Mouse (Mus musculus) ES-E14 (cell line): ENCODE data around the gene Cep295. TPM values are rescaled to one million over a fixed set of nuclear protein-coding genes. Genes with fewer than 3 reads are reported as not detected.

ENCODE experiments used
- DNase-seq: peaks from one replicate; pipeline ENCODE4 v3.0.0-alpha.2; 2013; ENCODE audit warnings: low read depth, low spot score
- H3K27ac ChIP-seq: 2 replicates; pipeline ENCODE4 v1.5.1; 2012; ENCODE audit warnings: low read depth, mild to moderate bottlenecking, low read length, moderate library complexity, mixed read lengths; ENCODE audit not compliant: poor library complexity, insufficient read depth, severe bottlenecking
- H3K36me3 ChIP-seq: 2 replicates; pipeline ENCODE4 v1.6.1; 2012; ENCODE audit warnings: mild to moderate bottlenecking, low read length, moderate library complexity, mixed read lengths; ENCODE audit not compliant: control insufficient read depth, poor library complexity, insufficient read depth, severe bottlenecking
- H3K4me1 ChIP-seq, 2 experiments: fragments of 150-350 bp in 1 of 2; sonication (generic) in 1 of 2; 2 replicates each; pipeline ENCODE4 v1.6.1; 2012; ENCODE audit warnings: low read length in 2 of 2, mild to moderate bottlenecking in 1 of 2, mixed read lengths in 1 of 2; ENCODE audit not compliant: control insufficient read depth in 2 of 2, insufficient read depth in 2 of 2, poor library complexity in 1 of 2
- H3K4me3 ChIP-seq, 2 experiments: fragments of 150-350 bp in 1 of 2; sonication (generic) in 1 of 2; 2 replicates each; pipeline ENCODE4 v1.5.1; 2012; ENCODE audit warnings: low read length in 2 of 2, low read depth in 1 of 2, mild to moderate bottlenecking in 1 of 2, mixed read lengths in 1 of 2; ENCODE audit not compliant: insufficient read depth in 1 of 2, poor library complexity in 1 of 2, severe bottlenecking in 1 of 2
- H3K9ac ChIP-seq: 2 replicates; pipeline ENCODE4 v1.6.1; 2012; ENCODE audit warnings: low read depth, mild to moderate bottlenecking, low read length, mixed read lengths; ENCODE audit not compliant: poor library complexity, insufficient read depth, severe bottlenecking
- H3K9me3 ChIP-seq: fragments of 150-350 bp; sonication (generic); 2 replicates; pipeline ENCODE4 v1.6.1; 2012; ENCODE audit warnings: low read depth, mild to moderate bottlenecking, low read length; ENCODE audit not compliant: control insufficient read depth, insufficient read depth
- CHD2 ChIP-seq: IDR thresholded peaks from 2 replicates; pipeline ENCODE4 v1.6.1; 2014; ENCODE audit warnings: mild to moderate bottlenecking, low read depth, low read length, inconsistent platforms
- HCFC1 ChIP-seq: IDR thresholded peaks from 2 replicates; pipeline ENCODE4 v1.6.1; 2012; ENCODE audit warnings: low read length, inconsistent platforms, borderline replicate concordance; ENCODE audit not compliant: insufficient read depth
- MAFK ChIP-seq: IDR thresholded peaks from 2 replicates; pipeline ENCODE4 v1.6.1; 2014; ENCODE audit warnings: mild to moderate bottlenecking, low read depth, low read length, inconsistent platforms; ENCODE audit not compliant: insufficient read depth
- ZC3H11A ChIP-seq: IDR thresholded peaks from 2 replicates; pipeline ENCODE4 v1.6.1; 2012; ENCODE audit warnings: low read depth, mild to moderate bottlenecking, inconsistent platforms, low read length, borderline replicate concordance
- ZNF384 ChIP-seq: IDR thresholded peaks from 2 replicates; pipeline ENCODE4 v1.6.1; 2012; ENCODE audit warnings: low read depth, low read length, inconsistent platforms
- in situ Hi-C, 2 experiments: fragments of 600-800 bp; cut with MboI; formaldehyde crosslinking; loops; one replicate each; pipeline ENCODE4 v1.15.1; 2025; ENCODE audit warnings: low sequenced_read_pairs in 2 of 2, inconsistent platforms in 1 of 2; ENCODE audit not compliant: unreplicated experiment in 2 of 2
- total RNA-seq: library from RNA; depleted of rRNA; stranded (reverse); fragments of 300-350 nt; gene quantifications from 2 replicates; pipeline ENCODE4 v1.2.3, GENCODE M21; 2012; rRNA removed

Gene Cep295
- 64.3 and 81.2 TPM in 2 replicates for total RNA-seq

DNA sequence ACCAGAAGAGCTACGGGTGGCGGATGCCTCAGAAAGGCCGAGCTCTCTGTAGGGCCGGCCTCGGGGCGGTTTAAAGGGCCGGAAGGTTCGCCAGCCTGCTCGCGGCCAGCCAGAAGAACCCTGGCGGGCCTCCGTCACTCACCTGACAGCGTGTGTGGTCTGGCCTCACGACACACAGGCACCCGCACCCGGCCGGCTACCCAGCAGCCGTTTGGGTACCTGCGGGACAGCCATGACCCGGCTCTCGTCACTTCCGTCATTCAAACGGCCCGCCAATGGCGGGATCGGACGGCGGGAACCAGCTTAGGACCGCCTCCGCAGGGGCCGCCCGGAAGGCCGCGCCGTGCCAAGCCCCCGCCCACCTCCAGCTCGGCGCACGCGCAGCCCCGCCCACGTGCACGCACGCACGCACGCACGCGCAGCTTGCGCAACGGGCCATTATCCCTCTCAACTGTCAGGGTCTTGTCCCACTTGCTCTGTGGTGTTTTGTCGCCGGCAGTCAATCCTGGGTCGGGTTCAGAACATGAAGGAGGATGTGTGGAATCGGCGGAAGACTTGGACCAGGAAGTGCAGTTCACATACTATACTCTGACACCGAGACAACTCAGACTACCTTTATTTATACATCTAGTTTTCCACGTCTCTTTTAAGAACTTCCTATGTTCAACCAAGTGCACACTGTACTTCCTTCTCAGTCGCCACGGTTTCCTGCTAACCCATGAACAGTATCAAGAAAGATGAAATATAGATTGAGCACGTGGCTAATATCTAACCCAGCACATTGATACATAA, at the start of gene Cep295:
Gene Cep295 (minus strand): TSS at position 305 of the 792 bp plus-strand sequence.
- 0 out of 4 replicates have a peak, but pooled peaks cover 0 to 2% of the 10 kb centered on the region in 2 experiments for H3K4me1 ChIP-seq
- in situ Hi-C loops: no loop called here
- no peaks in the 10 kb centered on the region for H3K9me3 ChIP-seq
- peak within 1 kb of the TSS; percentile 94 for H3K9ac ChIP-seq
- H3K27ac ChIP-seq: peak within 1 kb of the TSS; percentile 73
- DNase-seq: peak; percentile 83
- H3K4me3 ChIP-seq: peak within 1 kb of the TSS; percentile 93 to 95
- TF ChIP-seq ZC3H11A (no peak), HCFC1 (peak; percentile 65; the same call in 1 of the 2 replicates)
- peaks cover 3% of the 10 kb centered on the region for H3K36me3 ChIP-seq

DNA sequence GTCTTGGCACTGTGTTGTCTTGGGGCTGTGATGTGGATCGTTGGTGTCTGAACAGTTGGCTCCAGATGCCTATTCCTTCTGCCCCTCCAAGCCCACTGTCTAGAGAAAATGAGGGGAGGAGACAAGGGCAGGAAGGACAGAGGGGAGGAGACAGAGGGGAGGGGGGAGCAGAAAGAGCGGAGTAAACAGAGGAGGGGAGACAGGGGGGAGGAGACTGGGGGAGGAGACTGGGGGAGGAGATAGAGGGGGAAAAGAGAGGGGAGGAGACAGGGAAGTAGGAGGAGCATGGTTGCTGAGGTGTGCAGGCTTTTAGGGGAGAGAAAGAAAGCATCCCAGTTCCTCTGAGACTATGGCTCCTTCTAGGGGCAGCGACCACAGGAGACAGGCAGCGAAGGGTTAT, 40.0 kb upstream of the Cep295 start:
- DNase-seq: peak; percentile 50
- Histone ChIP-seq H3K9me3 (no peaks in the 10 kb centered on the region), H3K4me3 (no peak overlapping the region), H3K27ac (no peak overlapping the region), H3K9ac (no peak overlapping the region), H3K4me1 (peaks cover 0 to 2% of the 10 kb centered on the region in 2 experiments; a peak in 1 of 4 replicates), H3K36me3 (no peaks in the 10 kb centered on the region)
- TF ChIP-seq MAFK: no peak
- no peak for TF ChIP-seq ZNF384
- TF ChIP-seq HCFC1: no peak
- TF ChIP-seq ZC3H11A: no peak
- TF ChIP-seq CHD2: no peak
- in situ Hi-C loops: no loop called here

DNA sequence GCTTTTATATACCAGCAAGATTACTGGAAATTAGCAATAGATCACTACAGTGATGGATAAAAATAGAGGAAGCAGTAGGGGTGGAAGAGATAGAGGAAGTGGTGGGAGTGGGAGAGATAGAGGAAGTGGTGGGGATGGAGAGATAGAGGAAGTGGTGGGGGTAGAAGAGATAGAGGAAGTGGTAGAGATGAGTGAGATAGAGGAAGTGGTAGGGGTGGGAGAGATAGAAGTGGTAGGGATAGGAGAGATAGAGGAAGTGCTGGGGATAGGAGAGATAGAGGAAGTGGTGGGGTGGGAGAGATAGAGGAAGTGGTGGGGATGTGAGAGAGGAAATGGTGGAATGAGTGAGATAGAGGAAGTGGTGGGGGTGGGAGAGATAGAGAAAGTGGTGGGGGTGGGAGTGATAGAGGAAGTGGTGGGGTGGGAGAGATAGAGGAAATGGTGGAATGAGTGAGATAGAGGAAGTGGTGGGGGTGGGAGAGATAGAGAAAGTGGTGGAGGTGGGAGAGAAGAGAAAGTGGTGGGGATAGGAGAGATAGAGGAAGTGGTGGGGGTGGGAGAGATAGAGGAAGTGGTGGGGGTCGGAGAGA, 37.9 kb upstream of the Cep295 start:
- no peak for DNase-seq
- in situ Hi-C loops: no loop called here

DNA sequence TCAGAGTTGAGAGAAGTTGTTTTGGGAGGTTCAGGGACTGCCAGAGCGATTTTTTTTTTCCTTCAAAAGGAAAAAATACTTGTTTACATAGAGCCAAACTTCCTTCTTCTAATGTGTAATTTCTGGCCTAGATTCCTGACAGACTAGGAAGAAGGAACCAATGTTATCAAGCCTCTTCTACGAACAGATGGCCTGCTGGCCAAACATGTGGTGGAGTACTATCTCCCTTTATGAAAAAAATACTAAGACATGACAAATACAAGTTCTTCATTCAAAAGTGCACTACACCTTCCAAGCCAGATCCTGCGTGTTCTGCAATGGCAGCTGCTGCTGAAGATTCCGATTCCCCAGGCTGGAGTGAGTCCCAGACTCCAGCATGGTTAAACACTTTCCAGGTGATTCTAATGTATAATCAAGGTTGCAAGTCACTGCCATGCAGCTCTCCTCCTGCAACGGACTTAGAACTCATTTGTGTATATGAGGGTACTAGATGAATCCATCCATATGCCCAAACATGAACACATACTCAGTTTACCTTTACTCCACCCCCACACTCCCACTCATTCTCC, 29.6 kb upstream of the Cep295 start:
- H3K36me3 ChIP-seq: no peaks in the 10 kb centered on the region
- H3K9ac ChIP-seq: no peak overlapping the region
- in situ Hi-C loops: no loop called here
- no peak overlapping the region for H3K27ac ChIP-seq
- no peaks in the 10 kb centered on the region for H3K9me3 ChIP-seq
- no peak overlapping the region for H3K4me3 ChIP-seq
- DNase-seq: no peak
- TF ChIP-seq HCFC1: no peak
- TF ChIP-seq MAFK: no peak
- TF ChIP-seq CHD2: no peak
- no peaks in the 10 kb centered on the region for H3K4me1 ChIP-seq

More for the DNA sequence above, 37.9 kb upstream of the Cep295 start:
- H3K27ac ChIP-seq: no peak overlapping the region
- H3K4me1 ChIP-seq: peaks cover 0 to 2% of the 10 kb centered on the region in 2 experiments; a peak in 1 of 4 replicates
- H3K4me3 ChIP-seq: no peak overlapping the region
- TF ChIP-seq ZC3H11A (no peak), MAFK (no peak), CHD2 (no peak), HCFC1 (no peak), ZNF384 (no peak)
- H3K9me3 ChIP-seq: no peaks in the 10 kb centered on the region
- H3K36me3 ChIP-seq: no peaks in the 10 kb centered on the region
- no peak overlapping the region for H3K9ac ChIP-seq
